Mouse (Mus musculus) yolk sac, embryonic 10.5 days (tissue): Measurements from ENCODE around the gene Fam169a.
"Not testable (repeated sequence)": the region's sequence is repeated elsewhere in the genome, so short reads cannot be mapped to it uniquely, and the experiment has no call there.

ENCODE experiments used
- DNase-seq: peaks from one replicate; pipeline ENCODE4 v3.0.0-alpha.2; 2017; ENCODE audit warnings: low spot score

Gene Fam169a

DNA sequence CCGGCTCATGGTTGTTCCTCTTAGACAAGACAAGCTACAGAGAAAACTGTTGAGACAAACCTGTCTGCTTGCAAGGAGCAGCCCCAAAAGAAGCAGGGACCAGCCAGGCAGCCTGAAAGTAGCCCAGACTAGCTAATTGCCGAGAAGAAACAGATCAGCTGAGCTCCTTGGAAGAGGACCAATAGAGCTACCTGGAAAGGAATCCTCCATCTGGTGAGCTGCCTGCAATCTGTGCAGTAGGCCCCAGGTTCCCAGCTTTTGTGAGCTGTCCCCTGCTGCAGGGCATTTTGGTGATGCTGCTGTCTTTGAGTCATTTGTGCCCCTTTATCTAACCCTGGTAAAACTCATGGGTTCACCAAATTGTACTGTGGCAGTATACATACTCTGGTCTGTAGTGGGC is 13.1 kb downstream of the Fam169a start:
- no peak for DNase-seq

DNA sequence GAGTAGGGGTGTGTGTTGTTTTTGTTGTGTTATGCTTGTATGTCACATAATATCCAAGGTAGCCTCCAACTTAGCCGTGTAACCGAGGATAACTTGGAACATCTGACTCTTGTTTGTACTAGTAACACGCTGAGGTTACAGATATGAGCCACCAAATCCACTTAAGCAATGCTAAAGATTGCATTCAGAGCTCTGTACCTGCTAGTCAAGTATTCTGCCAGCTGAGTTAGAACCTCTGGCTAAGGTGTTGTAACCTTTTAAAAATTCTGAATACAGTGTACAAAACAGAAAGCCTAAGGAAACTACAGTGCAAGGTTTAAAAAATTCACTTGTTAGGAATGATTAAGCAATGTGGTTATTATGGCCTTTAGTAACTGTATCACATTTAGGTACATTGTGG is 13.5 kb downstream of the Fam169a start:
- no peak for DNase-seq

DNA sequence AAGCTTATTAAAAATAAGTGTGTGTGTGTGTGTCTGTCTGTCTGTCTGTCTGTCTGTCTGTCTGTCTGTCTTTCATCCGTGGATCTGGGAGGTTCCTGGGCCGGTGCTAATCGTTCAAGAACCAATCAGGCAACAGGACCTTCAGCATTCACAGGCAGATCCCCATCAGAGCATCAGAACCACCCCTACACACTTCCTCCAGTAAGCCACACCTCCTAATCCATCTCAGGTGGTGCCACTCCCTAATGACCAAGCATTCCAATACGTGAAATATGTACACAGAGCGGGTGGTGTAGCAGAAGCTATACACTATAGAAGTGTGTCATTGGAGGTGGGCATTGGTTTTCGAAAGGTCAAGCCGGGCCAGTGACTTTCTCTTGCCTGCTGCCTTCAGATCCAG is 15.3 kb downstream of the Fam169a start:
- DNase-seq, result no peak

DNA sequence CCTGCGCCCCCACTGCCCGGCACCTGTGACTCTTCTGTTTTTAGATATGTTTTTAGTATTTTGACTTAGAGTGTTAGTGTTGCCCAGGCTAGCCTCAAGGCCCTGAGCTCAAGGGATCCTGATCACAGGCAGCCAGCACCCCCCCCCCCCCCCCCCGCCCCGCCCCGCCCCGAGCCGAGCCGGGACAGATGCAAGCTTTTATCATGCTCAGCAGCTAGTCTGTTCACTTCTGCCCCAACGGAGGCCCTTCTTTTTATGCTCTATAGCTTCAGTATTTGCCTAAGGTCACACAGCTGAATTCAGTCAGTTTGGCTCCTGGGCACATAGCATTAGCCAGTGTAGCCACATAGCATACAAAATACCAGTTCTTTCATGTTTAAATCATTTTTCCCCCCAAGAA is 19.2 kb downstream of the Fam169a start:
- peak; percentile 17 for DNase-seq

DNA sequence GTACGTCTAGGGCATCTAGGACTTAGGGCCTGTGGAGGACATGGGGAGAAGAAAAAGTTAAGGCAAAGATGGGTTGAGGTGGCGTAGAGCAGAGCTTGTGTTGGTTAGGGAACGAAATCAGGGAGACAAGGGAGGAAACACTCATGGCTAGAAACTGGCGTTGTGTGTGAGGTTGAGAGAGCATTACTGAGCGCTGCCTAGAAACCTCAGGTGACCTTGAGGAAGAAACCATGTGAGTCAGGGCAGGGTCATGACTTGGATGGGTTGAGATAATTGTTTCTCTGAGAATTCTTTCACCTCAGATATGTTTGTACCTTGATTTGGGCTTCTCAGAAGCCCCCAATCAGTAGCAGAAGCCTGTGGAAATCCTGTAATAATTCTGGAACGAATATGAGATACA is 20.3 kb downstream of the Fam169a start:
- no peak for DNase-seq

DNA sequence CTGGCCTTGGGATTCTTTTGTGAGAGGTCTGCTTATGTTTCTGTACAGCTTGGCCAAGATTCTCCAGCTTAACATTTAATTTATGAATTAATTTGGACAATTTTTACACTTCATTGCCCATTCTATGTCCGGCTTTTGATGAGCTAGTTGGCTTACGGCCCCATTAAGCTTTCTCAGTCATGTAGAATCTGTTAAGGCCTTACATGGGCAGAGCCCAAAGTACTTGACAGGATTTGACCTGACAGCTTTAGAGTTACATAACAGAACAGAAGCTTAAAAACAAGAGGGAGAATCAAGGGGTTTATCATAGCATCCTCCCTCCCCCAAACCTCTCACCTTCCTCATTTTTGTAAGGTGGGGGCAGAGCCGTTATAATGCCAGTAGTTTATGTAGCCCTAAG is 21.1 kb downstream of the Fam169a start:
- no peak for DNase-seq

DNA sequence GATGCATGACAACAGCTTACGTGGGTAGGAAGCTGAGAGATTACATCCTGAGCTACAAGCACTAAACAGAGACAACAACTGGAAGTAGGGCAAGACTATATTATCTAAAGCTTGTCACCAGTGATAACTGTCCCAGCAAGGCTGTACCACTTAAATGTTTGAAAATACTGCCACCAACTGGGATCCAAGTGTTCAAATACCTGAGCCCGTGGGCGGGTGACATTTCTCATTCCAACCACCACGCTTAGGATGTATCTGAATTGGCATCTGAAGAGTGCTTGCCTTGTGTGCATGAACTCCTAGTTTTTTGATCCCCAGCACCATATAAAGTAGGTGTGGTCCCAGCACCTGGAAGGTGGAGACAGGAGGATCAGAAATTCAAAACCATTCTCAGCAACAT is 28.6 kb downstream of the Fam169a start:
- no peak for DNase-seq

DNA sequence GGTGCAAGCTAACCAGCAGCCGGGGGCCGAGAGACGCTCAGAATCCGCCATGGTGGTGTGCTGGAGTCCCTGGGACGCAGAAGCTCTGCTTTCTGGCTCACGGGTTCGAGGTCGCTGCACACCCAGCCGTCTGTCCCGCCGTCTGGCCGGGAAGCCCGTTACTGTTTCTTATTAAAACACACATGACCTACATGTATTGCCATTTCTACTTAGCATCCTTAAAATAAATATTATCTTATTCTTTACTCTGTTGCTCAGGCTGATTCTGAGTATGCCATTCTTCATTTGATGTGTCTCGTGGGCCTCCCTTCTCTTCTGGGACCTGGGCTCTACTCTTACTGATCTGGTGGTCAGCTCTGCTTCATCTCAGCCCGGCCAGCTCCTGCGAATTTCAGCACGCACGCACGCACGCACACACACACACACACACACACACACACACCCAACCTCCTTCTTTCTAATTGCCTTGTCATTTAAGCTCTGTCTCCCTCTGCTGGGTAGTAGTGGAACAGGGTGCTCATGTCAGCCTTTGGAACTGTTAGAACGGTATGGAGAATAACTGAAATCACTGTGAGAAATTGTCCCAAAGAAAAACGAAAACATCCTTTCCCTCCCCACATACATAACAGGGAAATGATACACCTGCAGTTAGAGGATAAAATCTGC is 32.2 kb downstream of the Fam169a start, which contains the start of gene Gm6169:
Gene Gm6169, minus strand, starts transcription at position 51 of the 666 bp plus-strand sequence.
- DNase-seq, result no peak

DNA sequence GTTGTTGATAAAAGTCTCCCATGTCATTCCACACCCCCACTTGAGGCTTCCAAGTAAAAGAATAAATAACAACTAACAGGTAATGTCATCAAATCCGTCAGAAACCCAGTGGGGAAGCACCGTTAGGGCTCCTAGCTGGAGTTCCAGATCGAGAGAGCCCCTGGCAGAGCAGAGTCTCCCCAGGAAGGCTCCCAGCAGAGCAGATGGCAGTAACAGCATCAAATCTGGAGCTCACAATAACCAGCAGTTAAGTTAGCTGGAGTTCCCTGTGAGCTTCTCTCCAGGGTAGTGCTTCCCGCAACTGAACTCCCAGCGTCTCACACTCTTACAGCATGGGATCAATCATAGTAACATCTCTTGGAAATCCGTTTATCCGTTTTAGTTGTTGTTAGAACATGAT is 37.9 kb downstream of the Fam169a start:
- DNase-seq, result no peak

DNA sequence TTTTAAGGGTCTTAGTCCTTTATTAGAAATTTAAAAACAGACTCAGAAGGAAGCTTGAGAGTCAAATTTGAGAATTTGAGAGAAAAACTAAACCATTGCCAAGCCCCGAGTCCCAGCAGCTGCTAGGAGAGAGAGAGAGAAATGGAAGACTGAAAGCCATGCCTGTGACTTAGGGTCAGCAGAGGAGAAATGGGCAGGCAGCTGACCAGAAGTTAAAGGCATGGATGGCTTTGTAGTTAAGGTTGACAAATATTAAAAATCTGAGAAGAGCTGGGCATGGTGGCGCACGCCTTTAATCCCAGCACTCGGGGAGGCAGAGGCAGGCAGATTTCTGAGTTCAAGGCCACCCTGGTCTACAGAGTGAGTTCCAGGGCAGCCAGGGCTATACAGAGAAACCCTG is 40.6 kb downstream of the Fam169a start:
- not testable (repeated sequence) for DNase-seq

DNA sequence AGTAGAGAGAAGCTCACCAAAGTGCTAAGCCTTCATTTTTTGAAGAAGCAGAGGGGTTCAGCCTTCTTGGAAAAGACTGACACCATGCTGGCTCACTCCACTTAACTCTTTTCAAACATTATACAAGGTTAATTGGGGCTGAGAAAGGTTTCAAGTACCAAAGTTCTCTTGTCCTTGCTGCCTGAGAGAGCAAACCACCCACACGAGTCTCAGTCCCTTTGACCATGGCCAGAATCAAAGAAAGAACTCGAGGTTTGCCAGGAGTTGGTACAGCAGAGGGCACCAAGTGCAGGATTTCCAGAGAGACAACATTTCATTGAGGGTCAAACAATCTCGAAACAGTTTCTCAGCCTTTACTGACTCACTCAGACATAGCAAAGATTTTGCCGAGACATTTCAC is 42.0 kb downstream of the Fam169a start:
- no peak for DNase-seq

DNA sequence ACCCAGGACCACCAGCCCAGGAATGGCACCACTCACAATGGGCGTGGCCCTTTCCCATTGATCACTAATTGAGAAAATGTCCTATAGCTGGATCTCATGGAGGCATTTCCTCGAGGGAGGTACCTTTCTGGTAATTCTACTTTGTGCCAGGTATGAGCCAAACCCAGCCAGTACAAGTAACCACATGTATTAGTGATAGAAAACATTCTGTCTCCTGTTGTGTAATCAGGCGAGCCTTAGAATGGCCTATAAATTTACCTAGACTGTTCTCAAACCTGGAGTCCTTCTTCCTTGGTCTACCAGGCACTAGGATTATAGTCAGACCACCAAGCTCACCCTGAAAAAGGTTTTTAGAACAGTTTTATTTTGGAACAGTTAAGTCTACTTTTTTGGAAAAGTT is 54.3 kb downstream of the Fam169a start:
- DNase-seq, result no peak

DNA sequence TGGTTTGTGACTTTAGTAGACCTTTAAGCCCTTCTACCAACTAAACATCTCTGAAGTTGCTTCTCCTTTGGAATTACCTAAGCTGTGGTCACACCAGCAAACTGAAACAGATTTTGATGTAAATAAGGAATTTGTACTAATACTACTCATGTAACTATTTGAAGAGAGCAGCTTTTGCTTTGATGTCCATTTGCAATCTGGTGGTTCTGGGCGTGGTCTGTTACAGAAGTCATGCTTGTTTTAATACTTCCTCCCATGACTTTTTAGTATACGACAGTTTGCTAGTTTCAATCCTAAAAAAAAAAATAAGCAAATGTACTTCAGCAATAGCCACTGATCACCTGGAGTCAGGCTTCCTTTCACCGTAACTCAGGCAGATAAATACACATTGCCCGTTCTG is 62.6 kb downstream of the Fam169a start:
- DNase-seq, result not testable (repeated sequence)

DNA sequence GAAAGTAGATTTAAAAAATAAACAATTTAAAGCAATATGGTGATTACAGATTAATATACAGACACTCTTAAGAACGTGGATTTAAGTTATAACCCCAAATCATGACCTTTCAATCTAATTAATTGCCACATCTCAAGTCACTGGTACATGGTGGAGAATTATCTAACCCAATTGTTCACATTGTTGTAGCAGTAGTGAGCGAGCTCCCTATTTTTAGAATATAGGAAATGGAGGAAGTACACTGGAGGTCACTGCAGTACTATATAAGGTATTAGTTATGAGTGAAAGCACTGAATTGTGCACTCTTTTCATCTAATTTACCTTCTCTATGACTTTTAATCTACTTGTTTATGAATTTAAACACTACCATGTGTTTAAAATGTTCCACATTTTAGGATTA is 63.3 kb downstream of the Fam169a start:
- not testable (repeated sequence) for DNase-seq

DNA sequence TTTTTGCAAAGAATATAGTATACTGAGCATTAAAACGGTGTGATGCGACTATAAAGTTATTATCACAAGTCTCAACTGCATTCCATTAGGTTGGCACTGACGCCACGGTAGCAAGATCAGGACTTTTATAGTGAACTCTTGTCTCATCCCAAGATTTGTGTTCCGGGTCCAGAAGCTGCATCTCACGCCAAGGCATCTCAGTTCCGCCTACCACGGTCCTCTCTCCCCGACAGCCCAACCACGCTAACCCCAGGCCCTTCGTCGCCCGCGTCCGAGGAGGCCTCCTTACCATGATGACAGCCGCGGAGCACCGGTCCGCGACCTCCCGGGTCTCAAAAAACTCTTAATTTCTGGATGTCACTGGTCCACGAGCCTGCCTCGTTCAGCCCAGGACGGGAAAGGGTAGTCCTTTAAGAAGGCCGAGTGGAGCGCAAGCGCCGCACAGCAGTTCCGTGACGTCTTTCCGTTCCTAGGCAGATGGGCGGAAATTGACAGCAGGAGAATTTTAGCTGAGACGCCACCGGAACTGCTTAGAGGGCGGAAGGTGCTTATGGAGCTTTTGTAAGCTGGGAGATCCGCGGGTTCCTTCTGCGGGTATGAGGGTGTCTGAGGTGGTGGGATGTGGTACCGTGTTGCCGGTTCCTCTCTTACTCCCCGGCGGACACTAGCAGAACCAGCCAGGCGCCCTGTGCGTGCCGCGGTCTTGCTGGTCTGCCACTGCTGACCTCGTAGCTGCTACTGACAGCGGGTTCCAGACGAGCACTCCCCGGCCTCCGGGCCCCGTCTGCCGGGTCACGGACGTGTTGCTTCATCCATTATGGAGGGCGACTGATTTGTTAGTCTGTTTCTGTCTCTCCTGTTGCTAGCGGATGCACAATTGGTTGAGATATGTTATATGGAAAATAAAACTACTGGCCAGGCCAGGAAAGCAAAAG is 70.6 kb downstream of the Fam169a start, which contains the start of the genes Gfm2 and Nsa2:
Gene Gfm2, plus strand, starts transcription at position 472 of the 935 bp plus-strand sequence.
Gene Nsa2, minus strand, starts transcription at position 472 of the 935 bp plus-strand sequence.
- DNase-seq, result peak; percentile 93

DNA sequence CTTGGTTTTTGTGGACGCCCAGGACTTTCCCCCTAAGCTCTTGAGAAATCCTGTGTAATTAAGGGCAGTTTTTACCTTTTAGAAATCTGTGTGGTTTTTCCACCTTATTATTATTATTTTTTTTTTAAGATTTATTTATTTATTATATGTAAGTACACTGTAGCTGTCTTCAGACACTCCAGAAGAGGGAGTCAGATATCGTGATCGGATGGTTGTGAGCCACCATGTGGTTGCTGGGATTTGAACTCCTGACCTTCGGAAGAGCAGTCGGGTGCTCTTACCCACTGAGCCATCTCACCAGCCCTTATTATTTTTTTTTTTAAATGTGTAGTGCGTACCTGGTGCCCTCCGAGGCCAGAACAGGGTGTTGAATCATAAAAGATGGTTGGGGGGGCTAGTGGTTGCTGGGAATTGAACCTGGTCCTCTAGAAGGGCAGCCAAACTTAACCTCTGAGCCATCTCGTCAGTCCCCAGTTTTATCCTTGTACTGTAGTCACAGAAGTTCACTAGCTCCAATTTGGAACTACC is 71.4 kb downstream of the Fam169a start:
- not testable (repeated sequence) for DNase-seq

DNA sequence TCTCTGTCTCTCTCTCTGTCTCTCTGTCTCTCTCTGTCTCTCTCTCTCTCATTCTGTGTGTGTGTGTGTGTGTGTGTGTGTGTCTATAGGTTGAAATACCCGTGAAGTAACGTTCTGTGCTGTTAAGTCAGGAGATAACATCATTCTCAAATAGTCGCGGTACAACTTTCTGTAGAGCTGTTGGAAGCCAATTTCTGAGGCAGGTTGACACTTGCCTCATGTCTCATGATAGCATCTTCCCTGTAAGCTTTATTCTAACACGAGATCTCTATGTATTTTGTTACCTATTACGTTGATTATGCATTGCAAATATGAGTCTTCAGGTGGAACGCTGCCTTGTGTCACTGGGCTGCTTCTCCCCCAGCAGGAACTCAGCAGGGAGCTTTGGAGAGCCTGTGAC is 75.2 kb downstream of the Fam169a start:
- no peak for DNase-seq

DNA sequence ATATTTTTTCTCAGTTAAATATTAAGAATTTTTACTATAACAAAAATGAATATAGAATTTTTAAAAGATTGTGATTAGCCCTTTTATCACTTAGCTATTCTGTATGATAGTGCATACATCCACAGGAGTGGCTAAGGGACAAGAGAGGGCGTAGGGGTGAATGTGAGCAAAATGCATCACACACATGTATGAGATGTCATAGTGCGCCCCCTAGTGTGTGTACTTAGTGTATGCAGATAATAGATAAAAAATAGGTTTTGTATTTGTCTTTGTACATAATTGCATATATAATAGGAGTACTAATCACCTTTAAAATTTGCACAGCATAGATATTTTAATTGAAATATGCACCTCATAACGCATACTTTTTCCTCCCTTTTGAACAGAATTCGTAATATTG is 78.7 kb downstream of the Fam169a start:
- no peak for DNase-seq

DNA sequence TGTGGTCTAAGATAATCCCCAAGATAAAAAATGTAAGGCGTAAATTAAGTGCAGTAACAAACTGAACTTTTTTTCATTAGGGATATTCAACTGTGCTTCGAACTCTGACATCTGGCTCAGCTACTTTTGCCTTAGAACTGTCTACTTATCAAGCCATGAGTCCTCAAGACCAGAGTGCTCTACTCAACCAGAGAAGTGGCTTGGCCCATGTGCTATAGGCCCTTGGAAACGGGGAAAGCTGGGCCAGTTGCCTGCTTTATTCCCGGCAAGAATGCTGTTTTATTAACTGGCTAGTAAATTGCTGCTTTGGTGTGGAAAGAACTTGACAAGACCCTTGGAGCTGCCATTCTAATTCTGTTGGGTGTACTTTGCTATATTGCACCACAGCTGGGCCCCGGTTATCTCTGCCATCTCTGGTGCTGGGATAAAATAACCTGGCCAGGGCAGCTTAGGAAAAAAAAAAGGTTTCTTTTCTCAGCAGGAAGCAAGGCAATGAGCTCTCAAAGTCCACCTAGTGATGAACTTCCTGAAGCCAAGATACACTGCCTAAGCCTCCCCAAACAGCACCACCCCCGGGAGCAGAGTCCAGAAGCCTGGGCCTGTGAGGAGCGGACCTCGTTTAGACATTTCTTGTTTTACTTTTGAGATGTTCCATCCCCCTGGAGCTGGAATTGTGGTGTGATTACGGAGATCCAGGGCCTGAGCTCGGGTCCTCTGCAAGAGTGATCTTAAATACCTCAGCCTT is 108.6 kb downstream of the Fam169a start:
- peak; percentile 85 for DNase-seq

DNA sequence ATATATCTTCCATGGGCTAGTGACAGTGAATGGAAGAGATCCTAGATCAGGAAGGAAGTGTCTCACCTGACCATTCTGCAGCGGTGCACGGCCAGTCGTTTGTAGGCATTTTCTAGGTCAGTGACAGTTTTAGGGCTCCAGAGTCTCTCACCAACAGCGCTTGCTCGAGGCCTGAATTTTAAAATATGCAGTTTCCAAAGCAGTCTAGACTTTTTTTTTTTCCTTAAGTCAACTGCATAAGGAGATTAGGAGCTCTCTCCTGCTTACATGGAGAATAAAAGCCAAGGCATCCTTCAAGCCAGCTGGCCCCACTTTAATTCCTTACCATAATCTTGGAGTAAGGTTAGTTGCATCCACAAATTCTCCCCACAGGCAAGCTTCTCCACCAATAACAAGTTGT is 109.6 kb downstream of the Fam169a start:
- no peak for DNase-seq

DNA sequence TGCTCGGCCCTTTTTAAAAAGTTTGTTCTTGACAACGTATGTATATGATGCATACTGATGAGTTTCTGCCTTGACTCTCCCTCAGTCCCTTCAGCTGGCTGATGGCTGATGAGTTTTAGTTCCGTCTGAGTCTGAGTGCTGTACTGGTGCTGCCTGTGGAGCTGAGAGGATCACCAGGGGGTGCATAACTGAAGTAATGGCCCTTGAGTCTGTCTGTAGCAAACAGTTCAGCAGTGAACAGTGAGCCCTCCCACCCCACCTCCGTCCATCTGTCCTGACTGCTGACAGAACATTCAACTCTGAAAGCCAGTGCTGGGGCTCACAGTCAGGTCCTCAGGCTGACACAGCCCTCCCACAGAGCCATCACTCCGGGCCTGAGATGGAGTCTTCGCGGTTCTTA is 111.9 kb downstream of the Fam169a start:
- DNase-seq, result no peak
